Mouse (Mus musculus) thymus, adult 2 months (tissue): ENCODE measurements around the gene Sppl2b.

ENCODE experiments used
- CTCF ChIP-seq: fragments of 200-500 bp; IDR thresholded peaks from 2 replicates; pipeline ENCODE4 v1.5.1; 2012; ENCODE audit warnings: mild to moderate bottlenecking, control low read depth, low read length, moderate library complexity, borderline replicate concordance; ENCODE audit not compliant: control insufficient read depth, poor library complexity, insufficient read depth; ENCODE audit errors: extremely low read depth
- POLR2A ChIP-seq: fragments of 200-500 bp; IDR thresholded peaks from 2 replicates; pipeline ENCODE4 v1.6.1; 2012; ENCODE audit warnings: mild to moderate bottlenecking, low read length, control low read depth, moderate library complexity; ENCODE audit not compliant: control insufficient read depth, poor library complexity, insufficient read depth; ENCODE audit errors: extremely low read depth

- no peak for TF ChIP-seq CTCF
- no peak for TF ChIP-seq POLR2A
Measured at GRCm38 (mm10) chr10:80897861-80898510, 42.9 kb downstream of the Sppl2b start.
